17 mouse cellular contexts compared by ENCODE assay signal in genomic region chr6:3479853-3480252, GRCm38 (mm10). TPM values are rescaled to one million over a fixed set of nuclear protein-coding genes. Genes with fewer than 3 reads are reported as not detected.
"Had no signal": no experiment of that assay in that cellular context is flagged by ENCODE, and none has a peak within 500 bp of the region (broad histone marks: within the 10 kb centered on the region; RNA-seq: fewer than 3 reads in every experiment).

No protein-coding gene starts in this region.

- H3K27me3 ChIP-seq: liver, embryonic 13.5 days; lung, embryonic 15.5 days; midbrain, embryonic 13.5 days; neural tube, embryonic 15.5 days; stomach, embryonic 15.5 days had no signal

- H3K36me3 ChIP-seq: limb, embryonic 10.5 days; liver, embryonic 13.5 days; lung, embryonic 15.5 days; midbrain, embryonic 13.5 days; neural tube, embryonic 15.5 days; stomach, embryonic 15.5 days had no signal

- H3K4me3 ChIP-seq: left cerebral cortex, adult 2 months; limb, embryonic 10.5 days; liver, embryonic 13.5 days; lung, embryonic 15.5 days; midbrain, embryonic 13.5 days; myocyte; neural tube, embryonic 15.5 days; stomach, embryonic 15.5 days had no signal

- ATAC-seq: liver, postnatal 0 days; midbrain, embryonic 13.5 days had no signal

- H3K4me1 ChIP-seq: limb, embryonic 10.5 days; liver, embryonic 13.5 days; lung, embryonic 15.5 days; neural tube, embryonic 15.5 days; stomach, embryonic 15.5 days had no signal

- H3K27ac ChIP-seq: kidney, postnatal 0 days; left cerebral cortex, adult 2 months; limb, embryonic 10.5 days; liver, embryonic 13.5 days; lung, embryonic 15.5 days; midbrain, embryonic 13.5 days; neural tube, embryonic 15.5 days; stomach, embryonic 15.5 days had no signal

- H3K9ac ChIP-seq: liver, embryonic 13.5 days; liver, postnatal 0 days; lung, embryonic 15.5 days; midbrain, embryonic 13.5 days; neural tube, embryonic 15.5 days; stomach, embryonic 15.5 days had no signal

- H3K9me3 ChIP-seq: limb, embryonic 10.5 days; liver, embryonic 13.5 days; lung, embryonic 15.5 days; midbrain, embryonic 13.5 days; neural tube, embryonic 15.5 days; stomach, embryonic 15.5 days had no signal

- H3K4me2 ChIP-seq: liver, embryonic 13.5 days; lung, embryonic 15.5 days; midbrain, embryonic 13.5 days; neural tube, embryonic 15.5 days; stomach, embryonic 15.5 days had no signal

- DNase-seq: kidney, adult 8-10 months; kidney, postnatal 4 days; liver, embryonic 13.5 days; liver, postnatal 0 days; lung, postnatal 14 days; right cerebral cortex, postnatal 4 days; spleen, adult 18-20 months; thymus, adult 2 months; thymus, postnatal 36 days had no signal

RNA-seq across cellular contexts. Expression of gene Hepacam2, which starts 18.2 kb away (rescaled TPM):
- polyA plus RNA-seq: liver, embryonic 13.5 days; myocyte had no signal
